Mouse (Mus musculus) olfactory bulb, adult 2 months (tissue): Measurements from ENCODE around the gene Prm3. TPM values are rescaled to one million over a fixed set of nuclear protein-coding genes. Genes with fewer than 3 reads are reported as not detected.

Experiments used
- H3K27ac ChIP-seq: fragments of 200-500 bp; 2 replicates; pipeline ENCODE4 v1.5.1; 2012; ENCODE audit warnings: low read depth, low read length; ENCODE audit not compliant: insufficient read depth
- H3K4me1 ChIP-seq: fragments of 200-500 bp; 2 replicates; pipeline ENCODE4 v1.6.1; 2012; ENCODE audit warnings: low read length; ENCODE audit not compliant: control insufficient read depth, insufficient read depth
- H3K4me3 ChIP-seq: fragments of 200-500 bp; 2 replicates; pipeline ENCODE4 v1.5.1; 2012; ENCODE audit warnings: mild to moderate bottlenecking, low read depth, low read length, moderate library complexity; ENCODE audit not compliant: insufficient read depth
- CTCF ChIP-seq: fragments of 200-500 bp; IDR thresholded peaks from 2 replicates; pipeline ENCODE4 v1.5.1; 2012; ENCODE audit warnings: low read depth, mild to moderate bottlenecking, low read length, moderate library complexity; ENCODE audit not compliant: insufficient read depth
- POLR2A ChIP-seq: fragments of 200-500 bp; IDR thresholded peaks from 2 replicates; pipeline ENCODE4 v1.6.1; 2012; ENCODE audit warnings: mild to moderate bottlenecking, low read depth, low read length, moderate library complexity; ENCODE audit not compliant: insufficient read depth
- WGBS: fragments of 180-500 bp; shearing (Covaris S2); methylation state at CpG from one replicate; pipeline ENCODE4 v1.1.7; 2018; 5-methylcytosine and 5-hydroxymethylcytosine counted together
- polyA plus RNA-seq: library from polyadenylated mRNA; stranded (reverse); fragments of >200 nt; gene quantifications from 2 replicates; pipeline ENCODE4 v1.2.4, GENCODE M21; 2012; ENCODE audit warnings: low replicate concordance; ENCODE audit not compliant: missing spikeins, insufficient read depth, insufficient read length

The Prm3 gene
- not detected in 2 replicates for polyA plus RNA-seq

- WGBS, result 80% methylated on average over 9 of the region's 9 CpGs
- no peak for TF ChIP-seq POLR2A
- Histone ChIP-seq H3K4me3 (no peak within 1 kb of the TSS), H3K27ac (no peak within 1 kb of the TSS), H3K4me1 (peaks cover 6% of the 10 kb centered on the region)
Measured at GRCm38 (mm10) chr16:10790702-10791101, at the start of gene Prm3. Gene Prm3, minus strand, starts transcription at chr16:10790914.

GRCm38 (mm10) chr16:10840018-10840417, 49.3 kb upstream of the Prm3 start:
- no peak overlapping the region for H3K27ac ChIP-seq
- no peak overlapping the region for H3K4me3 ChIP-seq
- H3K4me1 ChIP-seq, result peaks cover 14% of the 10 kb centered on the region
- TF ChIP-seq CTCF (no peak), POLR2A (no peak)
- WGBS, result 95% methylated on average over 13 of the region's 14 CpGs

GRCm38 (mm10) chr16:10838487-10839245, 48.0 kb upstream of the Prm3 start:
- Histone ChIP-seq H3K4me3 (no peak overlapping the region), H3K27ac (no peak overlapping the region), H3K4me1 (peaks cover 11% of the 10 kb centered on the region)
- 57% methylated on average over 10 of the region's 10 CpGs for WGBS
- TF ChIP-seq POLR2A (no peak), CTCF (no peak)

- H3K4me1 ChIP-seq, result peaks cover 8% of the 10 kb centered on the region; the same call in 1 of the 2 replicates
- 96% methylated on average over 1 of the region's 1 CpGs for WGBS
- TF ChIP-seq POLR2A, result no peak
- TF ChIP-seq CTCF, result no peak
- no peak overlapping the region for H3K27ac ChIP-seq
- no peak overlapping the region for H3K4me3 ChIP-seq
Measured at GRCm38 (mm10) chr16:10837903-10838302, 47.2 kb upstream of the Prm3 start.

GRCm38 (mm10) chr16:10837250-10837649, 46.5 kb upstream of the Prm3 start:
- WGBS, result 97% methylated on average over 3 of the region's 3 CpGs
- Histone ChIP-seq H3K4me3 (no peak overlapping the region), H3K27ac (no peak overlapping the region), H3K4me1 (peaks cover 7% of the 10 kb centered on the region; the same call in 1 of the 2 replicates)
- TF ChIP-seq CTCF, result no peak
- TF ChIP-seq POLR2A, result no peak

- Histone ChIP-seq H3K4me1 (peaks cover 5% of the 10 kb centered on the region; the same call in 1 of the 2 replicates), H3K4me3 (no peak overlapping the region), H3K27ac (no peak overlapping the region)
- TF ChIP-seq CTCF (no peak), POLR2A (no peak)
- 98% methylated on average over 3 of the region's 3 CpGs for WGBS
Measured at GRCm38 (mm10) chr16:10836388-10836787, 45.7 kb upstream of the Prm3 start.

GRCm38 (mm10) chr16:10834911-10835587, 44.3 kb upstream of the Prm3 start, which contains the start of gene Rmi2:
Gene Rmi2, plus strand, starts transcription at chr16:10835059.
- Histone ChIP-seq H3K4me1 (peaks cover 5% of the 10 kb centered on the region; the same call in 1 of the 2 replicates), H3K27ac (no peak within 1 kb of the TSS), H3K4me3 (peak within 1 kb of the TSS; percentile 99)
- TF ChIP-seq CTCF, result no peak
- WGBS, result 1% methylated on average over 64 of the region's 69 CpGs

GRCm38 (mm10) chr16:10834542-10834910, 43.8 kb upstream of the Prm3 start:
- peaks cover 5% of the 10 kb centered on the region; the same call in 1 of the 2 replicates for H3K4me1 ChIP-seq
- 5% methylated on average over 12 of the region's 12 CpGs for WGBS
- TF ChIP-seq POLR2A (no peak), CTCF (no peak)
- peak overlapping the region; percentile 99; the same call in 1 of the 2 replicates for H3K4me3 ChIP-seq
- no peak overlapping the region for H3K27ac ChIP-seq

- no peaks in the 10 kb centered on the region for H3K4me1 ChIP-seq
- 86% methylated on average over 4 of the region's 4 CpGs for WGBS
Measured at GRCm38 (mm10) chr16:10828461-10828805, 37.7 kb upstream of the Prm3 start.

More at GRCm38 (mm10) chr16:10828461-10828805, 37.7 kb upstream of the Prm3 start:
- Histone ChIP-seq H3K27ac (no peak overlapping the region), H3K4me3 (no peak overlapping the region)
- TF ChIP-seq POLR2A, result no peak
- no peak for TF ChIP-seq CTCF
